Mouse (Mus musculus) liver, adult 2 months (tissue): ENCODE data around the gene Gpatch2. TPM values are rescaled to one million over a fixed set of nuclear protein-coding genes. Genes with fewer than 3 reads are reported as not detected.

Experiments used
- DNase-seq: peaks from one replicate; pipeline ENCODE4 v3.0.0-alpha.2; 2011; ENCODE audit warnings: low read depth, low spot score; ENCODE audit errors: extremely low read depth
- H3K27ac ChIP-seq: fragments of 200-500 bp; replicated peaks from 2 replicates; pipeline ENCODE4 v1.5.1; 2012; ENCODE audit warnings: low read depth, mild to moderate bottlenecking, control low read depth, inconsistent platforms, low read length; ENCODE audit not compliant: insufficient read depth
- H3K27me3 ChIP-seq: fragments of 200-500 bp; 2 replicates; pipeline ENCODE4 v1.6.1; 2012; ENCODE audit warnings: mild to moderate bottlenecking, moderate library complexity, low read length, inconsistent platforms; ENCODE audit not compliant: control insufficient read depth, insufficient read depth
- H3K36me3 ChIP-seq: fragments of 200-500 bp; 2 replicates; pipeline ENCODE4 v1.6.1; 2012; ENCODE audit warnings: low read length, inconsistent platforms; ENCODE audit not compliant: control insufficient read depth, insufficient read depth
- H3K4me1 ChIP-seq: fragments of 200-500 bp; 2 replicates; pipeline ENCODE4 v1.6.1; 2011; ENCODE audit warnings: low read length; ENCODE audit not compliant: control insufficient read depth, insufficient read depth
- H3K4me3 ChIP-seq: fragments of 200-500 bp; 2 replicates; pipeline ENCODE4 v1.5.1; 2011; ENCODE audit warnings: low read depth, mild to moderate bottlenecking, control low read depth, low read length, moderate library complexity; ENCODE audit not compliant: insufficient read depth
- H3K79me2 ChIP-seq: fragments of 200-500 bp; 2 replicates; pipeline ENCODE4 v1.6.1; 2012; ENCODE audit warnings: inconsistent platforms, mild to moderate bottlenecking, low read length, moderate library complexity; ENCODE audit not compliant: control insufficient read depth, insufficient read depth
- H3K9ac ChIP-seq: fragments of 200-500 bp; 2 replicates; pipeline ENCODE4 v1.6.1; 2012; ENCODE audit warnings: low read depth, mild to moderate bottlenecking, control low read depth, inconsistent platforms, low read length
- CTCF ChIP-seq: fragments of 200-500 bp; IDR thresholded peaks from 2 replicates; pipeline ENCODE4 v1.5.1; 2011; ENCODE audit warnings: low read depth, low read length, control low read depth
- POLR2A ChIP-seq: fragments of 200-500 bp; IDR thresholded peaks from 2 replicates; pipeline ENCODE4 v1.6.1; 2011; ENCODE audit warnings: low read length, control low read depth; ENCODE audit not compliant: insufficient read depth; ENCODE audit errors: extremely low read depth
- WGBS: fragments of 180-500 bp; shearing (Covaris S2); methylation state at CpG from one replicate; pipeline ENCODE4 v1.1.7; 2018; 5-methylcytosine and 5-hydroxymethylcytosine counted together
- polyA plus RNA-seq: library from polyadenylated mRNA; depleted of rRNA; stranded (reverse); fragments of >200 nt; gene quantifications from 2 replicates; pipeline ENCODE4 v1.2.3, GENCODE M21; 2012
- total RNA-seq: library from RNA; depleted of rRNA; stranded (reverse); fragments of >200 nt; gene quantifications from 2 replicates; pipeline ENCODE4 v1.2.3, GENCODE M21; 2014

Gpatch2 gene
- total and polyA plus RNA-seq, 2 experiments = 7.1 to 15.9 TPM

- H3K27me3 ChIP-seq = no peaks in the 10 kb centered on the region
- H3K4me1 ChIP-seq = no peaks in the 10 kb centered on the region
- no peaks in the 10 kb centered on the region for H3K36me3 ChIP-seq
- no peak for DNase-seq
- TF ChIP-seq POLR2A (no peak), CTCF (no peak)
- 84% methylated on average over 7 of the region's 7 CpGs for WGBS
- peaks cover 7% of the 10 kb centered on the region; the same call in 1 of the 2 replicates for H3K79me2 ChIP-seq
- no peak overlapping the region for H3K4me3 ChIP-seq
- no peak overlapping the region for H3K27ac ChIP-seq
- H3K9ac ChIP-seq = no peak overlapping the region
These were observed 74.9 kb downstream of the Gpatch2 start for GRCm38 (mm10) chr1:187290186-187290585.

GRCm38 (mm10) chr1:187291480-187292394 is 76.4 kb downstream of the Gpatch2 start:
- no peaks in the 10 kb centered on the region for H3K36me3 ChIP-seq
- H3K9ac ChIP-seq = no peak overlapping the region
- no peaks in the 10 kb centered on the region for H3K27me3 ChIP-seq
- H3K4me3 ChIP-seq = no peak overlapping the region
- TF ChIP-seq CTCF = no peak
- no peak for TF ChIP-seq POLR2A
- no peak for DNase-seq
- 96% methylated on average over 10 of the region's 10 CpGs for WGBS
- H3K27ac ChIP-seq = no peak overlapping the region
- peaks cover 7% of the 10 kb centered on the region; the same call in 1 of the 2 replicates for H3K79me2 ChIP-seq
- no peaks in the 10 kb centered on the region for H3K4me1 ChIP-seq

GRCm38 (mm10) chr1:187292395-187292749 is 77.1 kb downstream of the Gpatch2 start:
- H3K79me2 ChIP-seq = peaks cover 7% of the 10 kb centered on the region; the same call in 1 of the 2 replicates
- H3K27ac ChIP-seq = no peak overlapping the region
- DNase-seq = no peak
- H3K36me3 ChIP-seq = no peaks in the 10 kb centered on the region
- H3K9ac ChIP-seq = no peak overlapping the region
- H3K4me1 ChIP-seq = no peaks in the 10 kb centered on the region
- no peaks in the 10 kb centered on the region for H3K27me3 ChIP-seq
- no peak for TF ChIP-seq CTCF
- TF ChIP-seq POLR2A = no peak
- H3K4me3 ChIP-seq = no peak overlapping the region
- 97% methylated on average over 3 of the region's 3 CpGs for WGBS

- Histone ChIP-seq H3K4me3 (no peak overlapping the region), H3K27me3 (no peaks in the 10 kb centered on the region), H3K36me3 (no peaks in the 10 kb centered on the region), H3K79me2 (peaks cover 7% of the 10 kb centered on the region; the same call in 1 of the 2 replicates), H3K27ac (no peak overlapping the region), H3K4me1 (no peaks in the 10 kb centered on the region), H3K9ac (no peak overlapping the region)
- WGBS = 75% methylated on average over 3 of the region's 3 CpGs
- TF ChIP-seq POLR2A = no peak
- TF ChIP-seq CTCF = no peak
- no peak for DNase-seq
These were observed 77.9 kb downstream of the Gpatch2 start for GRCm38 (mm10) chr1:187293233-187293632.

GRCm38 (mm10) chr1:187294522-187294921 is 79.2 kb downstream of the Gpatch2 start:
- no peak overlapping the region for H3K4me3 ChIP-seq
- no peak for TF ChIP-seq POLR2A
- no peak for TF ChIP-seq CTCF
- H3K27ac ChIP-seq = no peak overlapping the region
- WGBS = 59% methylated on average over 5 of the region's 5 CpGs
- H3K4me1 ChIP-seq = no peaks in the 10 kb centered on the region
- no peak for DNase-seq
- peaks cover 7% of the 10 kb centered on the region; the same call in 1 of the 2 replicates for H3K79me2 ChIP-seq
- H3K9ac ChIP-seq = no peak overlapping the region
- H3K27me3 ChIP-seq = no peaks in the 10 kb centered on the region
- H3K36me3 ChIP-seq = no peaks in the 10 kb centered on the region
